Mouse (Mus musculus) small intestine, adult 2 months (tissue): ENCODE data around the gene Smarcc2.

Source experiments
- CTCF ChIP-seq: fragments of 200-500 bp; IDR thresholded peaks from 2 replicates; pipeline ENCODE4 v1.5.1; 2012; ENCODE audit warnings: low read depth, mild to moderate bottlenecking, control low read depth, inconsistent platforms, low read length, moderate library complexity, mixed read lengths; ENCODE audit not compliant: insufficient replicate concordance, insufficient read length; ENCODE audit errors: extremely low read depth
- POLR2A ChIP-seq: fragments of 200-500 bp; IDR thresholded peaks from 2 replicates; pipeline ENCODE4 v1.6.1; 2012; ENCODE audit warnings: low read depth, mild to moderate bottlenecking, control low read depth, inconsistent platforms, low read length, moderate library complexity

GRCm38 (mm10) chr10:128536266-128536940 lies 77.4 kb downstream of the Smarcc2 start:
- peak; percentile 84; the same call in 1 of the 2 replicates for TF ChIP-seq CTCF
- no peak for TF ChIP-seq POLR2A
